Mouse (Mus musculus) lung, postnatal 0 days (tissue): ENCODE results near the gene Insl5.

Source experiments
- CTCF ChIP-seq: IDR thresholded peaks from 2 replicates; pipeline ENCODE4 v1.5.1; 2016; ENCODE audit warnings: antibody characterized with exemption, mild to moderate bottlenecking
- EP300 ChIP-seq: IDR thresholded peaks from 2 replicates; pipeline ENCODE4 v1.6.1; 2016; ENCODE audit warnings: antibody characterized with exemption, mild to moderate bottlenecking, control low read depth

DNA sequence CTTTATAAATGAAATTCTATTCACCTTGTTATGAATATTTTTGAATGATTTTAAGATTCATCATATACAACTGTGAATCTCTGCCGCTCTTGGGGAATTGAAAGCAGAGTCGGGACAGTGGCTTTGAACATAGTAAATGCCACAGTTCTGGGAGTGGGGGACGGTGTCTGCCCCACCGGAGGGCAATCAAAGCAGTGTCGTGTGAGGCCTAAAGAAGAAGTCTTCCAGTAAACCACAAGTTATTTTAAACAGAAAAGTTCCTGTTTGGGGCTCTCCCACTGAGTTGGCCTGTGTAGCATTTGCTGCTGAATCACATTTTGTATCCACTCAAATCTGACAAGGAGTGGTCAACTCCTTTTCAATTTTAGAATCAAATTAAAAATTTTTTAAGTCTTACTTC is 55.5 kb downstream of the Insl5 start:
- TF ChIP-seq CTCF (no peak), EP300 (no peak)
